Mouse (Mus musculus): ENCODE results near the gene Slc1a7. TPM values are rescaled to one million over a fixed set of nuclear protein-coding genes. Genes with fewer than 3 reads are reported as not detected.

The Slc1a7 gene
- total RNA-seq, 2 experiments from 2014 or later = not detected

DNA sequence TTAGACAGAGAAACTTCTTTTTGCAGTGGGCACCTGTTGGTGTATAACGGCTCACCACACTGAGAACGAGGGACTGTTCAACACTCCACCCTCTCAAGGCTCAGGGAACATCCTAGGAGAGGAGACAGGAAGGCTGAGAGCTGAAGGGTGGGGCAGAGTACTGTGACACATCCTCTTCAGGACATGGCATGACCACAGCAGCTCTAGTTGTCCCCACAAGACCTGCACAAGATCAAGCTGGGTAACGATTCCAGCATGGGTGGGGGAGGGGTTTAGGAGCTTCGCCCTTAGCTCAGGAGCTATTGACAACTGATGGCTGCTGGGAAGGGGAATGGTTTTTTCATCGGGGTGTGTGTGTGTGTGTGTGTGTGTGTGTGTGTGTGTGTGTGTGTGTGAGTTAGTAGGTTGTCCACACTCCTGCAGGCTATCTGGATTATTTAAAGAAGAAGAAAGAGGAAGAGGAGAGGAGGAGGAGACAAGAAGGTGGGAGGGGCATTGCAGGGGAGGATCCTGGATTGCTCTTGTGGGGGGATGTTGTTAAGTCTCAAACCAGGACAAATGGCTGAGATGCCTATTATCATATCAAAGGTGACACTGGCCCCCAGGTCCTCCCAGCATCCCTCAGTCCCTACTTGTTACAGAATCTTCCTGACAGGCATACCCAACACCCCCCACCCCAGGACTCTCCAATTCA, 1.6 kb upstream of the Slc1a7 start:
- peak; percentile 74 for ATAC-seq (ENCODE audit: poor library complexity, severe bottlenecking)

DNA sequence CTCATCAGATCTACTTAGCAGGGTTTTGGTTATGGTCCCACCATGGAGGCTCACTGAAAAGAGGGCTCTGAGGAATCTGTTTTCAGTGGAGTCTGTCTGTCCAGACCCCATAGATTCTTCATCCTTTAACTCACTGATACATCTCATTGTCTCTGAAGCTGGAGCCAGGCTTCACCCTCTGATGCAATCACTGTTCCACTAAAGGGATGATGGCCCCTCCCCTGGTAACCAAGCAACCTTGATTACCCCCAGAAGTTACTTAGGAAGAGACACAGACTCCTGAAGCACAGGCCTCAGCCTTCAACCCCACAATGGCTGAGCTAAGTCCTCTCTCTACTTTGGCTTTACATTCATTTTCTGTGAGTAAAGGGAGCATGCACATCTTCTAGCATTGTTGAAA, 1.6 kb downstream of the Slc1a7 start:
- ATAC-seq (ENCODE audit: poor library complexity, severe bottlenecking) = no peak

DNA sequence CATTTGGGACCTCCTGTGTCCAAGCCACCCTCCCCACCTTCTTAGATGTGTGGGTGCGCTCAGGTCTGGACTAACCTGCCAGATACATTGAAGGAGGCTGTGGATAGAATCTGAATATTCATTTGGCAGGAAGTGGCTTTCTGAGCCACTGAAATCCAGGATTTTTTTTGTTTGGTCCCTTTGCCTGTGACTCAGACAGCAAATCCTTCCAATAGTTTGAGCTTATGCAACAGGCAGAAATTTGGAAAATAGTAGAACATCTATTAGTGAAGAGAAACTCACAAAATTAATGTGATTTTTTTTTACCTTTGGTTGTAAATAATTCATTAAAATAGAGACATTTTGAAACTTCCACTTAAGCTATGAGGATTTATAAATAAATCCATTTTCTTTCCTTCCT, 3.0 kb downstream of the Slc1a7 start:
- no peak for ATAC-seq (ENCODE audit: poor library complexity, severe bottlenecking)

DNA sequence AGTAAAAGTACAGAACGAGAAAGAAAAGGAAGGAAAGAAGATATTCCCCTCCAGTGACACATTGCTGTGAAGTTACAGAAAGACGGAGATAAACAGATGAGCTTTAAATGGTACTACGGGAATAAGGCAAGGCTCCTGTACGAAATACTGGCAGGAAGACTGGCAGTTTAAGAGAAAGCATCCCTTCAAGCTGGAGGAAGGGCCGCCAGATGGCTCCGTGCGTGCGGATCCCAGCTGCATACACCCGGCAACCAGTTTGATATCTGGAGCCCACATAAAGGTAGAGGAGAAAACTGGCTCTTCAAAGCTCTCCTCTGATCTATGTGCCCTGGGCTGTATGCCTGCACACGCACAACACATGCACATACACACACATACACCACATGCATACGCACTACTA, 6.4 kb downstream of the Slc1a7 start:
- ATAC-seq (ENCODE audit: poor library complexity, severe bottlenecking) = no peak

- no peak for ATAC-seq (ENCODE audit: poor library complexity, severe bottlenecking)
These were observed 6.9 kb downstream of the Slc1a7 start for GRCm38 (mm10) chr4:107975004-107975403.

DNA sequence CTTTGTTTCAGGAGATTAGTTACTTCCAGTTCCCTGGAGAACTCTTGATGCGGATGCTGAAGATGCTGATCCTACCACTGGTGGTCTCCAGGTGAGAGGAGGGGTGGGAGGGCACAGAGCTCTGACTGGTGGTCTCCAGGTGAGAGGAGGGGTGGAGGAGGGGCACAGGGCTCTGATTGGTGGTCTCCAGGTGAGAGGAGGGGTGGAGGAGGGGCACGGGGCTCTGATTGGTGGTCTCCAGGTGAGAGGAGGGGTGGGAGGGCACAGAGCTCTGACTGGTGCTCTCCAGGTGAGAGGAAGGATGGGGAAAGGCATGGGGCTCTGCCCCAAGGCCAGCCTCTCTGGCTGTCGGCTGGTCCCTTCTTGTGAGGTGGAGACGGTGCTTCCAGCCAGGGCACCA, 9.5 kb downstream of the Slc1a7 start:
- ATAC-seq (ENCODE audit: poor library complexity, severe bottlenecking) = no peak

DNA sequence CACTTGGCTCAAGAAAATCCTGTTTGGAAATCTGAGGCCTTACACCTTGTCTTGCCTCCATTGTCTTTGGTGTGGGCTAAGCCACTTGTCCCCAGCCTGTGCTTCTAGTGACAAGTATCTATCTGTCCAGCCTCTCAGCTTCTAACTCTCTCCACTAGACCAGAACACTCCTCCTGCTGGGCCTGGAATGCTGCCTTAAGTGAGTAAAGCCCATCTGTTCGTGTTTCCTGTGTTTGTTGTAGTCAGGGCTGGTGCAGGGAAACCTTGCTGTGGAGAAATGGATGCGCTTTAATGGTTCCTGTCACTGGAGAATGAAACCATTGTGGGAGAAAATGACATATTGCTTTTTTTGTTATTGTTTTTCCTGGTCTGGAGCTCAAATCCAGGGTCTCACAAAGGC, 11.4 kb downstream of the Slc1a7 start:
- ATAC-seq (ENCODE audit: poor library complexity, severe bottlenecking) = no peak

- no peak for ATAC-seq (ENCODE audit: poor library complexity, severe bottlenecking)
These were observed 12.0 kb downstream of the Slc1a7 start for GRCm38 (mm10) chr4:107980002-107980600.

GRCm38 (mm10) chr4:107983717-107984116, 15.6 kb downstream of the Slc1a7 start:
- no peak for ATAC-seq (ENCODE audit: poor library complexity, severe bottlenecking)

- no peak for ATAC-seq (ENCODE audit: poor library complexity, severe bottlenecking)
These were observed 16.3 kb downstream of the Slc1a7 start for GRCm38 (mm10) chr4:107984282-107984981.

DNA sequence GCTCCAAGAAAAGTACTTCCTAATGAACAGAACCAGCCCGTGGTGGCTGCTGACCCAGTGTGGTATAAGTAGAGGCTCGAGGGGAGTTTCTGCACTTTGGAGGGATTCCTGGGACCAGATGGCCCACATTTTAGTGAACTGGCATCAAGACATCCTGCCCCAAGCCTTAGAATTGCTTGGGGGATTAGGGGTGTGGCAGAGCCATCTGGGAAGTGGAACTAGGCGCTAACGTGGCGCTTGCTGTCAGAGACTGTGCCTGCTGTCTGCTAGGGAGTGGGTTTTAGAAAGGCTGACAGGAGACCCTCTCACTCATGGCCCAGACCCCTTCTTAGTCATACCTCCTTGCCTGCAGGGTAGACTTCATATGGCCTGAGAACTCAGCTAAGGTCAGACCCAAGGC, 17.7 kb downstream of the Slc1a7 start:
- ATAC-seq (ENCODE audit: poor library complexity, severe bottlenecking) = no peak

DNA sequence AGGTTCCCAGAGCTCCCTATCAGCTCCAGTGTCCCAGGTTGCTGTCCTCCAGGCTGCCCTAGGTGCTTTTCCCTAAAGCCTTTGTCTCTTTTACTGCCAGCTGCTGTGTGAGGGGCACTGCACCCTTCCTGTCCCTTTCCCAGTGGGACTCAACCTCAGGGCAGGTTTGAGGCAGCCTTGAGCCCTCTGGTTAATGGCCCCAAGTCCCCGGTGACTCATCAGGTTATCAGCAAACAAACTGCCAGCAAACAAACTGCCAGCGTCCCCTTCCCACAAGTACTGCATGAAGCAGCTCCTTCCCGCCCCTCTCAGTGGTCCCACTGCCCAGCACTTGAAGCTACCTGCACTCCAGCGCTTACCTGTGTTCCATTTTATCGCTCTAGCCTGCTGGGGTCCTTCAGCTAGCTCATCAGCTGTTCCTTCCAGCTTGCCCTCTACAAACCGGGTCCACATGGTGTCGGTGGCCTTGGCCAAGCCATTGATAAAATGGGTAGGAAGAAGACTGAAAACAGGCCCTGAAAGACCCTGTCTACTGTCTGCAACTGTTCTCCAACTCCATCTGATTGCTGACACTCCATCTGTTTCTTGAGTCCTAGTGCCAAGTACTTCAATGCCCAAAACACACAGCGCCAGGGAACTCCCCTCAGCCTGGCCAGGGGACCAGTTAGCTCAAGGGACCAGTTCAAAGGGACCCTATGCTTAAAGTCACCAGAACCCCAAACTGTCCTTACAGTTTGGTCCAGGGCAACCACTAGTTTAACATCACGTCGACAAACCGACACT, 18.4 kb downstream of the Slc1a7 start:
- ATAC-seq (ENCODE audit: poor library complexity, severe bottlenecking) = no peak

- peak; percentile 92 for ATAC-seq (ENCODE audit: poor library complexity, severe bottlenecking)
These were observed 20.8 kb downstream of the Slc1a7 start for GRCm38 (mm10) chr4:107988931-107989330.

DNA sequence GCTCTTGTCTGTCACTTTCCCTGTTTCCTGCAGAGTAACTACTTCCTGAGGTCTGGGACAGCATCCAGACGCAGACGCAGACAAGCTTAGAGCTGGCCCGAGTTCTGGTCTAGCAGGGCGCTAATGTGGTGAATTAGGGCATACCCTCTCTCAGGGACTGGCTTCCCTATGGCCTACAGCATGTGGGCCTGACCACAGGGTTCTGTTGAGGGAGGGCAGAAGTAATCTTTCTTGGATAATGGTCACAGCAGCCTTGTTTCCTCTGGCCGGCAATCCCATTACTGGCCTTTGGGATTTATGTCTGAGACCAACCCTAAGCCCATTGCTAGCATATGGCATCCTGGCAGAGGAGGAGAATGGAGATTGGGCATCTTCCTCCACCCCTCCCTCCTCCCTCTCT, 22.7 kb downstream of the Slc1a7 start:
- no peak for ATAC-seq (ENCODE audit: poor library complexity, severe bottlenecking)

GRCm38 (mm10) chr4:107991879-107992278, 23.7 kb downstream of the Slc1a7 start:
- no peak for ATAC-seq (ENCODE audit: poor library complexity, severe bottlenecking)

- ATAC-seq (ENCODE audit: poor library complexity, severe bottlenecking) = no peak
These were observed 26.9 kb downstream of the Slc1a7 start for GRCm38 (mm10) chr4:107995011-107995410.

- ATAC-seq (ENCODE audit: poor library complexity, severe bottlenecking) = no peak
These were observed 27.6 kb downstream of the Slc1a7 start for GRCm38 (mm10) chr4:107995727-107996126.

GRCm38 (mm10) chr4:107996418-107996986, 28.4 kb downstream of the Slc1a7 start:
- no peak for ATAC-seq (ENCODE audit: poor library complexity, severe bottlenecking)

DNA sequence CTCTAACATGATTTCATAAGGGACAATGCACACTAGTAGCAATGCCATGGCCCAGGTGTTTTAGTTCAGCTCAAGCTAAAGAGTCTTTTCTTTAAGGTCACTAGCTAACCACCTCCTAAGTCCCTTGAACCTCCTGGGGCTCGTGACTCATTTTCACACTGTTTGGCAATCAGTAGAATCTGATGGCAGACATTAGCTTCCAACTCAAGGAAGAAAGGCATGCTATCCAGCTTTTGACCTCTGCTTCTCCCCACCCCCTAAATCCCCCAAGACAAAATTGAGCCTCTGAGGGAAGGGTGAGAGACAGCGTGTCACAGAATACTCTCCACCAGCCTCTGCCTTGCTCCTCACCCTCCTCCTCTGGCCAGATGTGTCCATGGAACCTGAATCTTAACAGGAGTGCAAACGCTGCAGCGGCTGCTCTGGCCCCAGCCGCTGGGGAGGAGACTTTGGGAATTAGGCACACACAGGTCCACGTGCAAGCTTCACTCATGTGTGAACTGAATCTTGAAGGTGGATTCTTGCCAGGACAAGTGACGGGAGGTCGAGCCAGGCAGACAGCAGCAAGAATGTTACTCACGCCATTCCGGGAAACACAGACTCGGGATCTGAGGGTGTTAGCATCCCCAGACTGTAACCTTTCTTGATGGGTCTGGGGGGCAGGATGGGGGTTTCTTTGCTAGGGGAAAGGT, 30.7 kb downstream of the Slc1a7 start:
- no peak for ATAC-seq (ENCODE audit: poor library complexity, severe bottlenecking)

- ATAC-seq (ENCODE audit: poor library complexity, severe bottlenecking) = no peak
These were observed 31.2 kb downstream of the Slc1a7 start for GRCm38 (mm10) chr4:107999380-107999779.

Measured in megakaryocyte, adult 5-6 weeks (primary cell).